Mouse (Mus musculus) spleen, adult 2 months (tissue): ENCODE measurements around the gene Scyl3. TPM values are rescaled to one million over a fixed set of nuclear protein-coding genes. Genes with fewer than 3 reads are reported as not detected.

ENCODE experiments used
- DNase-seq, 2 experiments: peaks; one replicate each; pipeline versions ENCODE4 v3.0.0 to v3.0.0-alpha.2; 2012 to 2021; ENCODE audit warnings: low spot score in 2 of 2, low read depth in 1 of 2
- H3K27ac ChIP-seq: fragments of 200-500 bp; 2 replicates; pipeline ENCODE4 v1.5.1; 2012; ENCODE audit warnings: low read length, inconsistent platforms; ENCODE audit not compliant: insufficient read depth
- H3K27me3 ChIP-seq: fragments of 200-500 bp; 2 replicates; pipeline ENCODE4 v1.6.1; 2012; ENCODE audit warnings: mild to moderate bottlenecking, moderate library complexity, low read length, inconsistent platforms; ENCODE audit not compliant: control insufficient read depth, insufficient read depth
- H3K36me3 ChIP-seq: fragments of 200-500 bp; 2 replicates; pipeline ENCODE4 v1.6.1; 2012; ENCODE audit warnings: mild to moderate bottlenecking, low read length, inconsistent platforms; ENCODE audit not compliant: control insufficient read depth, insufficient read depth
- H3K4me1 ChIP-seq: fragments of 200-500 bp; 2 replicates; pipeline ENCODE4 v1.6.1; 2011; ENCODE audit warnings: inconsistent platforms; ENCODE audit not compliant: control insufficient read depth, insufficient read depth, insufficient read length
- H3K4me3 ChIP-seq: fragments of 200-500 bp; 2 replicates; pipeline ENCODE4 v1.5.1; 2011; ENCODE audit warnings: mild to moderate bottlenecking, inconsistent platforms; ENCODE audit not compliant: insufficient read depth, insufficient read length; ENCODE audit errors: extremely low read depth
- CTCF ChIP-seq: fragments of 200-500 bp; IDR thresholded peaks from 2 replicates; pipeline ENCODE4 v1.5.1; 2011; ENCODE audit warnings: mild to moderate bottlenecking, inconsistent platforms; ENCODE audit not compliant: insufficient read depth, insufficient read length, insufficient replicate concordance; ENCODE audit errors: extremely low read depth
- POLR2A ChIP-seq: fragments of 200-500 bp; IDR thresholded peaks from 2 replicates; pipeline ENCODE4 v1.6.1; 2011; ENCODE audit warnings: low read depth, low read length, inconsistent platforms
- WGBS: fragments of 180-500 bp; shearing (Covaris S2); methylation state at CpG from one replicate; pipeline ENCODE4 v1.1.7; 2018; 5-methylcytosine and 5-hydroxymethylcytosine counted together
- polyA plus RNA-seq: library from polyadenylated mRNA; depleted of rRNA; stranded (reverse); fragments of >200 nt; gene quantifications from 2 replicates; pipeline ENCODE4 v1.2.3, GENCODE M21; 2012; rRNA removed

Gene Scyl3
- polyA plus RNA-seq, result 8.5 TPM in 2 replicates

DNA sequence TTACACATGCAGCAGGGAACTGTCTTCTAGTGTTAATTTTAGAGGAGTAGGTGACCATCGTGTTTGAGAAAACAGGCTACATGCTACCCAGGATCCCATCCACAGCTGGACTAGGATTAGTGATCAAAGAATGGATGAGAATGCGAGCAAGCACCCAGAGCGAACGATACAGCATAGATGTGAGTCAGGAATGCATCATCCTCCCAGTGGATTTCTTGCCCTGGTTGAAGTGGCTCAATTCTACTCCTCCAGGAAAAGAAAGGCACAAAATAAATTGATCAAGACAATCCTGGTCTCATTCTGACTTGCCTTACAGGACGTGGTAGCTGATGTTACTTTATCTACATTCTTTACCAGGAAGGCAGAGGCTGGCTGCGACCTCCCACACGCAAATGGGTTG, at the start of gene Scyl3:
Gene Scyl3, plus strand, starts transcription at position 255 of the 400 bp plus-strand sequence.
- TF ChIP-seq POLR2A, result no peak
- TF ChIP-seq CTCF, result no peak
- WGBS, result 81% methylated on average over 7 of the region's 7 CpGs
- no peak for DNase-seq
- Histone ChIP-seq H3K4me3 (peak within 1 kb of the TSS; percentile 93), H3K36me3 (peaks cover 1% of the 10 kb centered on the region; the same call in 1 of the 2 replicates), H3K4me1 (peaks cover 2% of the 10 kb centered on the region; the same call in 1 of the 2 replicates), H3K27me3 (no peaks in the 10 kb centered on the region), H3K27ac (peak within 1 kb of the TSS; percentile 95)

DNA sequence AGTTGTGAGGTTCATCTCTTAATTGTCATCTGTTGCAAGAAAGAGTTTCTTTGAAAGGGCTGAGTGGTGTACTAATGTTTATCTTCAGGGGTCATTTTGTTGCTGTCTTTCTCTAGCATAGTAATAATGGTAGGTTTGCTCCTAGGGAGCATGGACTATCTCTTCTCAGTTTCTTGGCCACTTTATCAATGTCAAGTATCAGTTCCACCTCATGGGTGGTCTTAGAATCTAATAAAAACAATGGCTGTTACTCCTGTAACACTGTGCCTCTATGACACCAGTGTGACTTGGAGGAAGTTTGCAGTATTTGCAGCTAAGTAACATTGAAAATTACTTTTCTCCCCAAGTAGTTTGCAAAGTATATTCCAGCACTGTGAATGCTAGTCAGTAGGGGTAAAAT, 39.3 kb upstream of the Scyl3 start:
- no peak for TF ChIP-seq POLR2A
- no peak for TF ChIP-seq CTCF
- Histone ChIP-seq H3K36me3 (no peaks in the 10 kb centered on the region), H3K27ac (no peak overlapping the region), H3K27me3 (no peaks in the 10 kb centered on the region), H3K4me3 (no peak overlapping the region), H3K4me1 (no peaks in the 10 kb centered on the region)
- no peak for DNase-seq

DNA sequence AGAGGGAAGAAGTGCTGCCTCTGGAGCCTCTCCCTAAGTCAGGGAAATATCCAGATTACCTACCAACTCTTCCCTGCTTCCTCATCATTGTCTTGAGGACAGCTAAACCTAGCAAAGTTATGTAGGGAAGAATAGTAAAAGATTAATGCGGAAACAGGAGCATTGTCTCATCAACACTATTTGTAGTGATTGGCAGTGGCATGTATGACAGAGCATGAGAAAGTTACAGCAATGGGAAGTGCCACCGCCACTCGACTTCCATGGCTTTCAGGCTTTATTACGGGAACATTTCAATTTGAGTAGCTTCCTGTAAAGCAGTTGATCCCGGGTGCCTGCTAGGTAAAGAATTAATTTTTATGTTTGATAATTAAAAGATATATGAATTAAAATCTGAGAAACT, 35.6 kb upstream of the Scyl3 start:
- Histone ChIP-seq H3K27ac (no peak overlapping the region), H3K4me1 (no peaks in the 10 kb centered on the region), H3K27me3 (no peaks in the 10 kb centered on the region), H3K4me3 (no peak overlapping the region), H3K36me3 (no peaks in the 10 kb centered on the region)
- DNase-seq, result no peak
- 94% methylated on average over 5 of the region's 5 CpGs for WGBS
- TF ChIP-seq CTCF, result no peak
- TF ChIP-seq POLR2A, result no peak

DNA sequence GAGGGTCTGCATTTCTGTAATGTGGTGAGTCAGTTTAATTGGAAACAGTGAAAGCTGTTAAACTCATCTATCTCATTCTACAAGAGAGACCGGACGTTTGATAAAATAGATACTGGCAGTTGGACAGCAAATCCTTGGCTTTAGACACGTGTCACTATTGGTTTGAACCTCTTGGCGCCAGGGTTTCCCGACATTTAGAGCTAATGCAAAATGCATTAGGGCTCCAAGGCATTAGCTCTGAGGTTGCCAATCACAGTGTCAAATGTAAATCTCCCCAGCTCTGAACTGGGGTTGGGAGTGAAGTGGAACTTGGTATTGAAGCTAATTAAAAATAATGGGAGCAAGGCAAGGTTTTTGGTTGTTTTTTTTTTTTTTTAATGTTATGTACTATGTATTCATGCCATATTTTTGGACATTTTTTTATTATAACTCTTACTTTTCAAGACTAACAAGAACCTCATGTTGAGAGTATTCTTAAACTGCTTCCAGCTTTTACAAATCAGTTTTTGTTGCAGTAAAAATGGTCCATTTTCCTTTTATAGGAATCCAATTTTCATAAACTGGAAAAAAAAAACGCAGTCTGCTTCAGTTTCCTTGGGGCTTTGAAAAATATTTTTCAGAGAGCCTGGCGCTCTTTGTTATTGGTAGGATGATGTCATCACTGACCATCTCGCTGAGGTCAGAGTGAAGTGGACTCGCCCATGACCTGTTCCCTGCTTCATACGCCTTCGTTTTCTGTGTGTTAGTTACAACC, 34.9 kb upstream of the Scyl3 start:
- no peak for DNase-seq
- Histone ChIP-seq H3K27ac (no peak overlapping the region), H3K36me3 (no peaks in the 10 kb centered on the region), H3K4me1 (no peaks in the 10 kb centered on the region), H3K4me3 (no peak overlapping the region), H3K27me3 (no peaks in the 10 kb centered on the region)
- WGBS, result 92% methylated on average over 11 of the region's 11 CpGs
- TF ChIP-seq CTCF, result no peak
- no peak for TF ChIP-seq POLR2A

DNA sequence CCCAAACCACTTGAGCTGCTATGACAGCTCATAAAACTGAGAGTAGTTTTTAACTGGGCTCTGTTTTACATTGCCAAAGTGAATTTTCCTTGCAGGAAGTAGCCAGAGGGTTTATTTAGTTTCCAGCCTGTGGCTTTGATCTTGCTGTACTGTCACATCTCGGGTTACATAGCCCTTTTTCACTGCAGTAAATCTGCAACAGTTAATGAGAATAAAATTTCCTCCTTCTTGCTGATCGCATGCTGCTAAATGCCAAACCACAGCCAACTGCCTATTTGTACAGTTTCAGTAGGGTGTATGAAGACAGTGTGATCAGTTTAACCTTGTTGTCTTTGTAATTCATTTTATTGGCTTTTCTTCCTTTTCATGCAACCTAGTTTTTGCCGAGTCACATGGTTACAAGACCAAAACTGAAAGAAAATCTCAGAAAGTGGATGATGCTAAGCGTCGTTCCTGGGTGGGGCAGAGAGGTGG, 30.6 kb upstream of the Scyl3 start:
- 32% methylated on average over 5 of the region's 5 CpGs for WGBS
- Histone ChIP-seq H3K36me3 (no peaks in the 10 kb centered on the region), H3K4me3 (no peak overlapping the region), H3K4me1 (no peaks in the 10 kb centered on the region), H3K27me3 (no peaks in the 10 kb centered on the region), H3K27ac (no peak overlapping the region)
- DNase-seq, result no peak
- TF ChIP-seq POLR2A (no peak), CTCF (no peak)

DNA sequence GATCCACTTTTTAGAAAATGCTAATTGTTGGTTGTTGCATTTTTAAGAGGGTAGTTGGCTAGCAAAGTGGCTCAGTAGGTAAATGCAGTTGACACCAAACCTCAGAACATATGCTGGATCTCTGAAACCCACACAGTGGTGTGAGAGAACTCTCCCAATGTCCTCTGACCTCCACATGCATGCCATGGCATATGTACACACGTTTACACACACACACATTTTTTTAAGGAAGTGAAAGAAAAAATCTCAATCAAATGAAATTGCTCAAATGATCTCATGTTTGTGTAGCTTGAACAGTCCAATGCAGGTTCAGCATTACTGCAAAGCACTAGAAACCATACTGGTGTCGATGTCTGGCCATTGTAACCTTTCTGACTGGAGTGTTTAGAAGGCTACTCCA, 29.3 kb upstream of the Scyl3 start:
- no peak for TF ChIP-seq CTCF
- TF ChIP-seq POLR2A, result no peak
- Histone ChIP-seq H3K4me1 (no peaks in the 10 kb centered on the region), H3K36me3 (no peaks in the 10 kb centered on the region), H3K27ac (no peak overlapping the region), H3K27me3 (no peaks in the 10 kb centered on the region), H3K4me3 (no peak overlapping the region)
- DNase-seq, result no peak
- WGBS, result 65% methylated on average over 2 of the region's 2 CpGs

DNA sequence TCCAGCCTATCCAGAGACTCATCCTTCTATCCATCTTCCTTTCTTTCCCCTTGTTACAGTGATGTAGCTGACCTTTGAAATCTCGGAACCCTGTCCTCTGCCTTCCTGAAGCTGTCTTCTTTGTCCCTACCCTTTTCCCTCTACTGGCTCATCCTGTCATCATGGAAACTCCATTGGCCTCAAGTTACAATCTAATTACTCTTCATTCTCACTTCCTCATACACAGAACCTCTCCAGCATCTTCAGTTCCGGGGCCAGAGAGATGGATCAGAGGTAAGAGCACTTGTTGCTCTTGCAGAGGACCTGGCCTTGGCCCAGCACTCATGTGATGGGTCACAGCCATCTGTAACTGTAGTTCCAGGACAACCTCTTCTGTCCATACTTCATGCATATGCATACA, 28.7 kb upstream of the Scyl3 start:
- Histone ChIP-seq H3K27me3 (no peaks in the 10 kb centered on the region), H3K4me1 (no peaks in the 10 kb centered on the region), H3K27ac (no peak overlapping the region), H3K4me3 (no peak overlapping the region), H3K36me3 (no peaks in the 10 kb centered on the region)
- TF ChIP-seq POLR2A, result no peak
- no peak for TF ChIP-seq CTCF
- 74% methylated on average over 2 of the region's 2 CpGs for WGBS
- DNase-seq, result no peak
